Mouse (Mus musculus) C2C12 (cell line): ENCODE measurements at regions not wholly inside any gene's neighbourhood (a gene's known extent, or its start where the extent isn't known, plus 50 kb on each side); places are given as distances from the start of the nearest gene placed in this dataset.

Source experiments
- CEBPB ChIP-seq: IDR thresholded peaks from one replicate; pipeline ENCODE4 v1.6.1; 2011; ENCODE audit warnings: low read depth, mild to moderate bottlenecking, control low read depth, moderate library complexity
- CTCF ChIP-seq: IDR thresholded peaks from one replicate; pipeline ENCODE4 v1.5.1; 2011; ENCODE audit not compliant: control insufficient read depth, insufficient read depth, insufficient read length
- MAX ChIP-seq: IDR thresholded peaks from one replicate; pipeline ENCODE4 v1.6.1; 2011; ENCODE audit warnings: mild to moderate bottlenecking, control low read depth
- MYOD1 ChIP-seq: IDR thresholded peaks from one replicate; pipeline ENCODE4 v1.6.1; 2011; ENCODE audit warnings: low read depth; ENCODE audit not compliant: control insufficient read depth, insufficient read length
- MYOG ChIP-seq: IDR thresholded peaks from one replicate; pipeline ENCODE4 v1.6.1; 2011; ENCODE audit not compliant: control insufficient read depth, insufficient read length; ENCODE audit errors: extremely low read depth

DNA sequence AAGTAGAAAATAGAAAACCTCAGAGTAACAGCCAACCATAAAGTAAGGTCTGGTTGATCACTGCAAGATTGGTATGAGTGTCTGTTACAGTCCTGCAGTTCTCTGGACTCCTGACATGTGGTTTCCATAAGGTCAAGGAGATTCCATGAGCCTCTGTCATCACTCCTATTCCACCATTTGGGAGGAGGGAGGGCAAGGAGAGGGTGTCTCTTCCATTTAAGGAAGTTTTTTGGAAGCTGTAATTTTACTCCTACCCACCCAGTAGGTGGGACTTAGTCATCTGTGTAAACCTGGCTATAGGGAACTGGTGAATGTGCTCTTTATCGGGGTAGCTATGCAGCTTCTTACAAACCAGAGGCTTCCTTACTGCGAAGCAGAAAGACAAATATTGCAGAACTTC lies 168.8 kb downstream of the Klf6 start:
- TF ChIP-seq CTCF (no peak), MYOD1 (peak; percentile 41), CEBPB (no peak), MYOG (no peak), MAX (peak; percentile 78)
